Mouse (Mus musculus) MEL (cell line): ENCODE measurements around the gene Phykpl. TPM values are rescaled to one million over a fixed set of nuclear protein-coding genes. Genes with fewer than 3 reads are reported as not detected.
A peak's percentile ranks its signal among the peaks of the same experiment; 100 is the strongest.

Experiments used
- DNase-seq: peaks from one replicate; pipeline ENCODE4 v3.0.0; 2011; ENCODE audit warnings: low read depth, low spot score
- H3K27ac ChIP-seq: 2 replicates; pipeline ENCODE4 v1.5.1; 2012; ENCODE audit warnings: low read depth, mild to moderate bottlenecking, control low read depth, low read length, moderate library complexity; ENCODE audit not compliant: control insufficient read depth
- H3K27me3 ChIP-seq, 2 experiments: fragments of 150-350 bp in 1 of 2; sonication (generic) in 1 of 2; 2 replicates each; pipeline ENCODE4 v1.6.1; 2012; ENCODE audit warnings: low read length in 2 of 2, mild to moderate bottlenecking in 2 of 2, improper control_type of control experiment in 1 of 2, moderate library complexity in 1 of 2; ENCODE audit not compliant: insufficient read depth in 2 of 2, control insufficient read depth in 1 of 2
- H3K36me3 ChIP-seq, 2 experiments: 2 replicates each; pipeline ENCODE4 v1.6.1; 2012 to 2014; ENCODE audit warnings: low read length in 2 of 2, improper control_type of control experiment in 1 of 2, inconsistent platforms in 1 of 2, mild to moderate bottlenecking in 1 of 2; ENCODE audit not compliant: insufficient read depth in 2 of 2, control insufficient read depth in 1 of 2
- H3K4me1 ChIP-seq, 2 experiments: fragments of 150-350 bp in 1 of 2; sonication (generic) in 1 of 2; 2 replicates each; pipeline ENCODE4 v1.6.1; 2012; ENCODE audit warnings: low read length in 2 of 2, improper control_type of control experiment in 1 of 2, mild to moderate bottlenecking in 1 of 2; ENCODE audit not compliant: insufficient read depth in 2 of 2, control insufficient read depth in 1 of 2
- H3K4me3 ChIP-seq, 2 experiments: fragments of 150-350 bp in 1 of 2; sonication (generic) in 1 of 2; 2 replicates each; pipeline ENCODE4 v1.5.1; 2012; ENCODE audit warnings: low read depth in 2 of 2, low read length in 2 of 2, mild to moderate bottlenecking in 2 of 2, moderate library complexity in 2 of 2, control low read depth in 1 of 2, improper control_type of control experiment in 1 of 2; ENCODE audit not compliant: control insufficient read depth in 1 of 2, insufficient read depth in 1 of 2
- H3K79me2 ChIP-seq: 2 replicates; pipeline ENCODE4 v1.6.1; 2012; ENCODE audit warnings: mild to moderate bottlenecking, low read length, moderate library complexity; ENCODE audit not compliant: control insufficient read depth, poor library complexity, insufficient read depth
- H3K9ac ChIP-seq: 2 replicates; pipeline ENCODE4 v1.6.1; 2012; ENCODE audit warnings: low read depth, mild to moderate bottlenecking, control low read depth, low read length, moderate library complexity; ENCODE audit not compliant: control insufficient read depth, poor library complexity, severe bottlenecking
- H3K9me3 ChIP-seq: fragments of 150-350 bp; sonication (generic); replicated peaks from 2 replicates; pipeline ENCODE4 v1.6.1; 2012; ENCODE audit warnings: mild to moderate bottlenecking, low read length, improper control_type of control experiment, moderate library complexity; ENCODE audit not compliant: insufficient read depth
- BHLHE40 ChIP-seq: IDR thresholded peaks from 2 replicates; pipeline ENCODE4 v1.6.1; 2012; ENCODE audit warnings: low read depth, mild to moderate bottlenecking, inconsistent platforms, low read length, improper control_type of control experiment, borderline replicate concordance
- CHD2 ChIP-seq: IDR thresholded peaks from 2 replicates; pipeline ENCODE4 v1.6.1; 2011; ENCODE audit warnings: low read length, improper control_type of control experiment
- CTCF ChIP-seq, 3 experiments: IDR thresholded peaks in 2 of 3; conservative IDR thresholded peaks in 1 of 3; 2 replicates each; pipeline ENCODE4 v1.5.1; 2011 to 2012; ENCODE audit warnings: low read length in 3 of 3, low read depth in 2 of 3, mild to moderate bottlenecking in 2 of 3, improper control_type of control experiment in 1 of 3, inconsistent platforms in 1 of 3, mixed read lengths in 1 of 3, moderate library complexity in 1 of 3; ENCODE audit not compliant: control insufficient read depth in 1 of 3, insufficient read depth in 1 of 3, poor library complexity in 1 of 3, severe bottlenecking in 1 of 3
- EP300 ChIP-seq, 2 experiments: IDR thresholded peaks; 2 replicates each; pipeline ENCODE4 v1.6.1; 2011; ENCODE audit warnings: improper control_type of control experiment in 2 of 2, low read length in 2 of 2, low read depth in 1 of 2, mild to moderate bottlenecking in 1 of 2
- MEF2A ChIP-seq: IDR thresholded peaks from 2 replicates; pipeline ENCODE4 v1.6.1; 2014; ENCODE audit warnings: low read depth, mild to moderate bottlenecking, inconsistent platforms, low read length, improper control_type of control experiment; ENCODE audit not compliant: poor library complexity, insufficient replicate concordance, severe bottlenecking; ENCODE audit errors: extremely low read depth
- MXI1 ChIP-seq: IDR thresholded peaks from 2 replicates; pipeline ENCODE4 v1.6.1; 2011; ENCODE audit warnings: mild to moderate bottlenecking, low read depth, low read length, improper control_type of control experiment
- MYB ChIP-seq: IDR thresholded peaks from 2 replicates; pipeline ENCODE4 v1.6.1; 2011; ENCODE audit warnings: mild to moderate bottlenecking, low read depth, low read length, improper control_type of control experiment
- POLR2A ChIP-seq, 2 experiments: IDR thresholded peaks; 2 replicates each; pipeline ENCODE4 v1.6.1; 2011 to 2012; ENCODE audit warnings: low read length in 2 of 2, mild to moderate bottlenecking in 2 of 2, control low read depth in 1 of 2, improper control_type of control experiment in 1 of 2, low read depth in 1 of 2, moderate library complexity in 1 of 2; ENCODE audit not compliant: control insufficient read depth in 1 of 2, insufficient read depth in 1 of 2, poor library complexity in 1 of 2
- POLR2AphosphoS2 ChIP-seq: IDR thresholded peaks from 2 replicates; pipeline ENCODE4 v1.6.1; 2011; ENCODE audit warnings: low read length, improper control_type of control experiment
- SIN3A ChIP-seq: IDR thresholded peaks from 2 replicates; pipeline ENCODE4 v1.6.1; 2012; ENCODE audit warnings: low read length, improper control_type of control experiment, inconsistent platforms
- SMC3 ChIP-seq: IDR thresholded peaks from 2 replicates; pipeline ENCODE4 v1.6.1; 2011; ENCODE audit warnings: low read depth, low read length, improper control_type of control experiment
- ZMIZ1 ChIP-seq: IDR thresholded peaks from 2 replicates; pipeline ENCODE4 v1.6.1; 2012; ENCODE audit warnings: low read depth, mild to moderate bottlenecking, inconsistent platforms, low read length, improper control_type of control experiment, moderate library complexity
- polyA plus RNA-seq, 2 experiments: library from polyadenylated mRNA; stranded (reverse) in 1 of 2; unstranded in 1 of 2; fragments of >175 nt in 1 of 2; fragments of >200 nt in 1 of 2; gene quantifications; 2 replicates each; pipeline versions ENCODE4 v1.2.1 to v1.2.4; 2012; ENCODE audit warnings: low replicate concordance in 2 of 2, low read depth in 1 of 2; ENCODE audit not compliant: insufficient read length in 2 of 2, insufficient read depth in 1 of 2, missing spikeins in 1 of 2
- total RNA-seq: library from RNA; depleted of rRNA; stranded (reverse); fragments of 300-350 nt; gene quantifications from 2 replicates; pipeline ENCODE4 v1.2.3, GENCODE M21; 2012

Gene Phykpl
- total and polyA plus RNA-seq, 3 experiments: 22.7 to 23.0 TPM; not detected in 1

GRCm38 (mm10) chr11:51593368-51593767 lies 8.8 kb downstream of the Phykpl start:
- Histone ChIP-seq H3K4me3 (no peak overlapping the region), H3K9ac (no peak overlapping the region), H3K9me3 (no peaks in the 10 kb centered on the region), H3K27me3 (no peaks in the 10 kb centered on the region), H3K79me2 (no peaks in the 10 kb centered on the region; the same call in 1 of the 2 replicates), H3K36me3 (peaks cover 24 to 53% of the 10 kb centered on the region in 2 experiments), H3K4me1 (peaks cover 2% of the 10 kb centered on the region in 2 experiments; a peak in 2 of 4 replicates), H3K27ac (no peak overlapping the region)
- TF ChIP-seq MEF2A (no peak), MYB (no peak), POLR2AphosphoS2 (0 out of 2 replicates have a peak, but pooled peaks have one; percentile 7), EP300 (IDR thresholded peaks at IDR 0.05; ENCODE audit: low read depth in 1 of 2, low read length in 2 of 2) (0 out of 4 replicates have a peak, but pooled peaks of 1 of the 2 experiments have one; percentile 4), ZMIZ1 (peak; percentile 53; the same call in 1 of the 2 replicates), SMC3 (0 out of 2 replicates have a peak, but pooled peaks have one; percentile 18), SIN3A (no peak), BHLHE40 (no peak), POLR2A (IDR thresholded peaks at IDR 0.05; ENCODE audit: control insufficient read depth in 1 of 2, insufficient read depth in 1 of 2, low read depth in 1 of 2, low read length in 2 of 2, poor library complexity in 1 of 2) (peak in 1 of 2 experiments; percentile 46; a peak in 1 of 4 replicates)
- DNase-seq: peak; percentile 23

- Histone ChIP-seq H3K79me2 (no peaks in the 10 kb centered on the region; the same call in 1 of the 2 replicates), H3K27ac (no peak overlapping the region), H3K4me3 (no peak overlapping the region), H3K4me1 (peaks cover 2 to 3% of the 10 kb centered on the region in 2 experiments; a peak in 2 of 4 replicates), H3K9me3 (no peaks in the 10 kb centered on the region), H3K9ac (no peak overlapping the region), H3K27me3 (no peaks in the 10 kb centered on the region), H3K36me3 (peaks cover 25 to 50% of the 10 kb centered on the region in 2 experiments)
- TF ChIP-seq CTCF (IDR thresholded peaks at IDR 0.05 in 2 of 3, conservative IDR thresholded peaks at IDR 0.05 in 1 of 3; ENCODE audit: control insufficient read depth in 1 of 3, insufficient read depth in 1 of 3, low read depth in 2 of 3, low read length in 3 of 3, poor library complexity in 1 of 3, severe bottlenecking in 1 of 3) (no peak), POLR2AphosphoS2 (peak; percentile 62; the same call in 1 of the 2 replicates), MXI1 (no peak), CHD2 (no peak), POLR2A (IDR thresholded peaks at IDR 0.05; ENCODE audit: control insufficient read depth in 1 of 2, insufficient read depth in 1 of 2, low read depth in 1 of 2, low read length in 2 of 2, poor library complexity in 1 of 2) (no peak), BHLHE40 (no peak)
- peak; percentile 36 for DNase-seq
Measured at GRCm38 (mm10) chr11:51593849-51594248, 9.3 kb downstream of the Phykpl start.
